Mouse (Mus musculus): ENCODE results near the gene Camk2d. TPM values are rescaled to one million over a fixed set of nuclear protein-coding genes. Genes with fewer than 3 reads are reported as not detected.

The Camk2d gene
- polyA plus RNA-seq, 1 experiment from 2014 or later: 16.5 TPM

DNA sequence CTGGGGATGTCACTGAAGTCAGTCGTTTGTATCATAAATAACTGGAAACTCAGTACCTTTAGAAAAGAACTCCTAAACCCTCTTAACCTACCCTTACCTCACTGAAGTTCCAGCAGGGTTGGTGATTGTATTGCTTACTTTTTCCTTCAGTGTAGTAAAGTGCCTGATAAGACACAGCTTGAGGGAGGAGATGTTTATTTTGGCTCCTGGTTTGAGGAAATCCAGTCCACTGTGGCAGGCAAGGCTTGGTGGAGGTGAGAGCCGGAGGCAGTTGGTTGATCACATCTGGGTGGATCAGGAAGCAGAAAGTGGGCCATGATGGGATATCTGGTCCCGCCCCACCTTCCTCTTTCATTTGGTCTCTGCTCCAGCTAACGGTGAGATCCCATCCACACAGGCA, 45.3 kb downstream of the Camk2d start:
- no peak for ATAC-seq (replicated peaks; ENCODE audit: insufficient number of reproducible peaks, low FRiP score, low TSS enrichment, low read depth)
- 88% methylated on average over 4 of the region's 4 CpGs for WGBS
- no peak overlapping the region for H3K27ac ChIP-seq (replicated peaks; ENCODE audit: low read depth, low read length)

DNA sequence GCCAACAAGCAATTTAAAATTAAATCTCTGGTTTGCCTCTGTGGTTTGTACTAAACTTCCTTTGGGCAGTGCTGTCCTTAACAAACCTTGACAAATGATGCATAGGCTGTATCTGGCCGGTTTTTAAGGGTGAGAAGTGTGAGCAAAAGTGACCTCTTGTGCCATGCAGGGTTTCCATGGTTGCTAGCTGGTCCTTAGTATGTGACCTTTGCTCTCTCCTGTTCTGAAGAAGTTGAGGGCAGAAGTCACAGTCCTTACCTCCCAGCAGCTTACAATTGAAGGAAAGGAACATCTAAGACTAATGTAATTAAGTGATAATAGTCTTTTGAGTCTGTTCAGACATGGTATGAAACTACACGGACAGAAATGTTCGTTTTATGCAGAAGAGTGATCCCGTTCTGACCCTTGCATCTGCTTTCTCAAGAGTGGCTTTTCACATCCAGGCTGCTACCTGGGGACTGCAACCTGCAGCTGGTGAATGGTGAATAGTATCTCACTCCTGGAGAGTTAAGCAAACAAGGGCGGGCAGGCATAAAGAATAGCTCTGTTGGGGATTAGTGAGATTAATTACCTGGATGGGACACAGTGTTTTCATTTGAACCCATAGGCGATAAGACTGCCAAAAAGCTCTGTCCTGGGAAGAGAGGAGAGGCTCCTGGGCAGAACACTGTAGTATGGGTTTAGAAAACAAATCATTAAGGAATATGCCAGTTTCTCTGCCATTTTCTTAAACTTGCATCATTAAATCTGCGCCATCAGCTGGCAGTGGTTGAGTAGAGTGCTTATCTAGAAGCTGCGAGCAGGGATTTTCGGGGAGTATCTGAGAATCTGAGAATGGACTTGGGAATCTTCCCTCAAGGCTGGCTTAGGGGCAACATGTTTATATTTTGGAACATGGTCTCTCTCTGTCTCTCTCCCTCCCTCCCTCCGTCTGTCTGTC, 47.2 kb downstream of the Camk2d start:
- Histone ChIP-seq H3K4me2 (ENCODE audit: low read depth, low read length) (no peak overlapping the region), H3K27ac (replicated peaks; ENCODE audit: low read depth, low read length) (no peak overlapping the region)
- 8% methylated on average over 10 of the region's 10 CpGs for WGBS

More for the DNA sequence above, 45.3 kb downstream of the Camk2d start:
- no peak for DNase-seq (ENCODE audit: low spot score)
- Histone ChIP-seq H3K9ac (replicated peaks; ENCODE audit: low read length) (no peak overlapping the region), H3K4me2 (ENCODE audit: low read depth, low read length) (no peak overlapping the region), H3K4me3 (ENCODE audit: low read depth, low read length) (no peak overlapping the region), H3K9me3 (replicated peaks; ENCODE audit: control insufficient read depth, low read length) (no peaks in the 10 kb centered on the region), H3K4me1 (ENCODE audit: control insufficient read depth, insufficient read depth, low read length) (no peaks in the 10 kb centered on the region; the same call in 1 of the 2 replicates), H3K36me3 (replicated peaks; ENCODE audit: control insufficient read depth, insufficient read depth, low read depth, low read length) (no peaks in the 10 kb centered on the region), H3K27me3 (ENCODE audit: control insufficient read depth, insufficient read depth, low read length) (no peaks in the 10 kb centered on the region)

DNA sequence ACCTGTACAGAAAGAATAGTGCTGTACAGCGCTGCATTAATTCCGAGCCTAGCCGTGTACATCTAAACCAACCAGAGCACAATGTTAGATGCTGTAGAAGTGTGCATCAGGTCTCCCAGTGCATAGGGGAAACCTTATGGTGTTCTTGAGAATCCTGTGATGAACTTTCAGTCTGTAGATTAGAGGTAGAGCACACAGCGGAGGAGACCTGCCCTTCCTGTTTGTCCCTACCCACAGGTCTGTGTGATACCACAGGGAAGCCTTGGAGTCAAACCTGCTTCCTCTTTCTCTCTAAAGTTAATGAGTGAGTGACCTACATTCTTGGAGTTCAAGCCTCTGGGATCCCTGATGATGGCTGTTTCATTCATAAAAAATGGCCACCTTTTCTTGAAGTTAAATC, 54.2 kb downstream of the Camk2d start:
- Histone ChIP-seq H3K9ac (replicated peaks; ENCODE audit: low read length) (no peak overlapping the region), H3K27ac (replicated peaks; ENCODE audit: low read depth, low read length) (no peak overlapping the region), H3K4me2 (ENCODE audit: low read depth, low read length) (no peak overlapping the region), H3K4me3 (ENCODE audit: low read depth, low read length) (no peak overlapping the region), H3K36me3 (replicated peaks; ENCODE audit: control insufficient read depth, insufficient read depth, low read depth, low read length) (no peaks in the 10 kb centered on the region), H3K4me1 (ENCODE audit: control insufficient read depth, insufficient read depth, low read length) (no peaks in the 10 kb centered on the region), H3K9me3 (replicated peaks; ENCODE audit: control insufficient read depth, low read length) (no peaks in the 10 kb centered on the region), H3K27me3 (ENCODE audit: control insufficient read depth, insufficient read depth, low read length) (no peaks in the 10 kb centered on the region)
- 95% methylated on average over 4 of the region's 4 CpGs for WGBS
- ATAC-seq (replicated peaks; ENCODE audit: insufficient number of reproducible peaks, low FRiP score, low TSS enrichment, low read depth): no peak
- DNase-seq (ENCODE audit: low spot score): no peak

More for the DNA sequence above, 47.2 kb downstream of the Camk2d start:
- ATAC-seq (replicated peaks; ENCODE audit: insufficient number of reproducible peaks, low FRiP score, low TSS enrichment, low read depth): no peak
- Histone ChIP-seq H3K27me3 (ENCODE audit: control insufficient read depth, insufficient read depth, low read length) (no peaks in the 10 kb centered on the region), H3K4me1 (ENCODE audit: control insufficient read depth, insufficient read depth, low read length) (no peaks in the 10 kb centered on the region; the same call in 1 of the 2 replicates), H3K9me3 (replicated peaks; ENCODE audit: control insufficient read depth, low read length) (no peaks in the 10 kb centered on the region), H3K9ac (replicated peaks; ENCODE audit: low read length) (no peak overlapping the region), H3K4me3 (ENCODE audit: low read depth, low read length) (no peak overlapping the region), H3K36me3 (replicated peaks; ENCODE audit: control insufficient read depth, insufficient read depth, low read depth, low read length) (no peaks in the 10 kb centered on the region)
- DNase-seq (ENCODE audit: low spot score): no peak

DNA sequence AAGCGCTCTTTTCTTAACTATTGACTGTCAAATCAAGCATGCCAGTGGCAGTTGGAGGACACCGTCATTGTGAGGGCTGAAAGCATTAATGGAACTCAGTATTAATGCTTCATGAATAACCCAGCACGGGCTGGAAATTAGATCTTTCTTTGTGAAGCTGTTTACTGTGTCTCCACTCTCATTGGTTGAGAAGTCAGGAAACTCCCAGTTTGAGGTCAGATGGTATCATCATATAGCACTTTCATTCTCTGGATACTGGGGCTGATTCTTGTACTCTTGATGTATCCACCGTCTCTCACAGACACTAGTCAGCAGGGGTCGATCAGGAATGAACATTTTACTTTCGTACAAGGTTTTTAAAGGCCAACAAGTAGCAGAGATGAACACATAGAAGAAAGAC, 54.6 kb downstream of the Camk2d start:
- 88% methylated on average over 6 of the region's 6 CpGs for WGBS
- H3K9me3 ChIP-seq (replicated peaks; ENCODE audit: control insufficient read depth, low read length): no peaks in the 10 kb centered on the region
- H3K4me2 ChIP-seq (ENCODE audit: low read depth, low read length): no peak overlapping the region
- no peak overlapping the region for H3K4me3 ChIP-seq (ENCODE audit: low read depth, low read length)
- DNase-seq (ENCODE audit: low spot score) (no peak), ATAC-seq (replicated peaks; ENCODE audit: insufficient number of reproducible peaks, low FRiP score, low TSS enrichment, low read depth) (no peak)
- H3K27me3 ChIP-seq (ENCODE audit: control insufficient read depth, insufficient read depth, low read length): no peaks in the 10 kb centered on the region
- H3K9ac ChIP-seq (replicated peaks; ENCODE audit: low read length): no peak overlapping the region
- no peaks in the 10 kb centered on the region for H3K4me1 ChIP-seq (ENCODE audit: control insufficient read depth, insufficient read depth, low read length)
- no peaks in the 10 kb centered on the region for H3K36me3 ChIP-seq (replicated peaks; ENCODE audit: control insufficient read depth, insufficient read depth, low read depth, low read length)
- no peak overlapping the region for H3K27ac ChIP-seq (replicated peaks; ENCODE audit: low read depth, low read length)

DNA sequence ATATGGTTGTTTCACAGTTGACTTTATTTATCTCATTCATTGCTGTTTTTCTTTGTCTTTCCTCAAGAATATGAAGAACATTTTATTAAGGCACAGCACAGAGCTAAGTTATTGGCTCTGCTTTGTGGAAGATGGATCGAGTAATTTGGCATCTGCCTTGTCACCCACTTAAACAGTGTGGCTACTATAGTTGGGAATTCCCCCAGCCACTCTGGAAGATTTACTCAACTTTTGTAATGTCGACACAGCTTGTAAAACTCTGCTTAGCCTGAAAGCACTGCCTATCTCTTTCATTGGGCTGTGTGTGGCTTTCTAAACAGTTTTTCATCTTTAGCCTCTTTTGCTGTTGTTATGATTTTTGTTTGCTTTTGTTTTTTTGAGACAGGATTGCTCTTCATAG, 56.3 kb downstream of the Camk2d start:
- ATAC-seq (replicated peaks; ENCODE audit: insufficient number of reproducible peaks, low FRiP score, low TSS enrichment, low read depth): no peak
- 78% methylated on average over 2 of the region's 2 CpGs for WGBS

DNA sequence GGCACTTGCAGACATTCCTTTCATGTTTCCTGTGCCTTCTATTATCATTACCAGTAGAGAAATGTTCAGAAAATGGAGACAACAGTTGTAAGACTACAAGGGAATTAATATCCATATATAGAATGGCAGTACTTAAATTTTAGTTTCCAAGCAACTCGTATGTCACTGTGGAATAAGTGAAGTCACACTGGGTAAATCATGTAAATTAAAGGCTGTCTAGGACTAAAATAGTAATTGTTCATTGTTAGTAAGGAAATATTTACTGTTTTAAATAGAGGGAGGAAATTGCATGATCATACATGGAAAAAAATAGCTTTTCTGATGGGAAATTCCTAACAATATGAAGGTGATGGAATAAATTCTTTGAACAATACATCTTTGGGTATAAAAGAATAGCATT, 57.0 kb downstream of the Camk2d start:
- H3K27ac ChIP-seq (replicated peaks; ENCODE audit: low read depth, low read length): no peak overlapping the region
- no peaks in the 10 kb centered on the region for H3K36me3 ChIP-seq (replicated peaks; ENCODE audit: control insufficient read depth, insufficient read depth, low read depth, low read length)
- DNase-seq (ENCODE audit: low spot score): no peak
- H3K27me3 ChIP-seq (ENCODE audit: control insufficient read depth, insufficient read depth, low read length): no peaks in the 10 kb centered on the region
- H3K9me3 ChIP-seq (replicated peaks; ENCODE audit: control insufficient read depth, low read length): no peaks in the 10 kb centered on the region
- no peak overlapping the region for H3K4me3 ChIP-seq (ENCODE audit: low read depth, low read length)
- WGBS: 90% methylated on average over 1 of the region's 1 CpGs
- no peak overlapping the region for H3K4me2 ChIP-seq (ENCODE audit: low read depth, low read length)
- no peak for ATAC-seq (replicated peaks; ENCODE audit: insufficient number of reproducible peaks, low FRiP score, low TSS enrichment, low read depth)
- no peak overlapping the region for H3K9ac ChIP-seq (replicated peaks; ENCODE audit: low read length)
- no peaks in the 10 kb centered on the region for H3K4me1 ChIP-seq (ENCODE audit: control insufficient read depth, insufficient read depth, low read length)

More for the DNA sequence above, 56.3 kb downstream of the Camk2d start:
- Histone ChIP-seq H3K4me3 (ENCODE audit: low read depth, low read length) (no peak overlapping the region), H3K9ac (replicated peaks; ENCODE audit: low read length) (no peak overlapping the region), H3K4me2 (ENCODE audit: low read depth, low read length) (no peak overlapping the region), H3K4me1 (ENCODE audit: control insufficient read depth, insufficient read depth, low read length) (no peaks in the 10 kb centered on the region), H3K27me3 (ENCODE audit: control insufficient read depth, insufficient read depth, low read length) (no peaks in the 10 kb centered on the region), H3K27ac (replicated peaks; ENCODE audit: low read depth, low read length) (no peak overlapping the region), H3K36me3 (replicated peaks; ENCODE audit: control insufficient read depth, insufficient read depth, low read depth, low read length) (no peaks in the 10 kb centered on the region), H3K9me3 (replicated peaks; ENCODE audit: control insufficient read depth, low read length) (no peaks in the 10 kb centered on the region)
- DNase-seq (ENCODE audit: low spot score): no peak

DNA sequence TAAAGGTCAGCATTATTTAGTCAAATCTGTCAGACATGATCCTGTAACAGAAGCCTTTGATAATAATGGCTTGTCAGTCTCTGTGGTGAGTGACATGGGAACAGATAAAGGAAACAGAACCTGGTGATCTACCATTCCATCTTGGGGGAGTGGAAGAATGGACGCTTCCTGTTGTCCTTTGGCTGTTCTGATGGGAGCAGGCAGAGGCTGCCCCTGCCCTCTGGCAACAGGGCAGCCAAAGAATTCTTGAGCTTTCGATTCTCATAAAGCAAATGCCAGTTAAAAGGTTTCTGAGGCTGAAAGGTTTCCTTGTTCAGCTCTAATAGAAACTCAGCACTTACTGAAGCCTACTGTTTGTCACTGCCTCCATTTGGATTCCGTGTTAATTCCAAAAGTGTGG, 60.1 kb downstream of the Camk2d start:
- Histone ChIP-seq H3K9me3 (replicated peaks; ENCODE audit: control insufficient read depth, low read length) (no peaks in the 10 kb centered on the region), H3K27me3 (ENCODE audit: control insufficient read depth, insufficient read depth, low read length) (no peaks in the 10 kb centered on the region), H3K4me3 (ENCODE audit: low read depth, low read length) (no peak overlapping the region), H3K9ac (replicated peaks; ENCODE audit: low read length) (no peak overlapping the region), H3K4me1 (ENCODE audit: control insufficient read depth, insufficient read depth, low read length) (no peaks in the 10 kb centered on the region), H3K36me3 (replicated peaks; ENCODE audit: control insufficient read depth, insufficient read depth, low read depth, low read length) (no peaks in the 10 kb centered on the region), H3K4me2 (ENCODE audit: low read depth, low read length) (no peak overlapping the region), H3K27ac (replicated peaks; ENCODE audit: low read depth, low read length) (no peak overlapping the region)
- ATAC-seq (replicated peaks; ENCODE audit: insufficient number of reproducible peaks, low FRiP score, low TSS enrichment, low read depth) (no peak; the same call in 1 of the 2 replicates), DNase-seq (ENCODE audit: low spot score) (no peak)
- WGBS: 27% methylated on average over 3 of the region's 3 CpGs

DNA sequence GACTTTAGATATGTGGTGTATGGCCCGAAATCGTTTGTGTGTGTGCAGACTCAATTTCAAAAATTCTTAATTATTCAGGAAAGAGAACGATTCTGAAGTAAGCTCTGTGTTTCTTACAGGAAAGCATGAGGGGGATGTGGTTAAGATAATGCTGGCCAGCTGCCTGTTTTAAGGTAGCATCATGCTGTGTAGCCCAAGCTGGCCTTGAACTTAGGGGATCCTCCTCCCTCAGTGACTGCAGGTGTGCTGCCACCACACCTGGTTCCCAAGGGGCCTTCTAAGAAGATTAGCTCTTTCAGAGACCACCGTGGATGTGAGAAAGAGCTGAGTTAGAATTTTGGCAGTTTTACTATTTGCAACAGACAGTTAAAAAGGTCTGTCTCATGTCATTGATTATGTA, 61.8 kb downstream of the Camk2d start:
- Histone ChIP-seq H3K27me3 (ENCODE audit: control insufficient read depth, insufficient read depth, low read length) (no peaks in the 10 kb centered on the region), H3K4me1 (ENCODE audit: control insufficient read depth, insufficient read depth, low read length) (no peaks in the 10 kb centered on the region), H3K9ac (replicated peaks; ENCODE audit: low read length) (no peak overlapping the region), H3K4me2 (ENCODE audit: low read depth, low read length) (no peak overlapping the region), H3K9me3 (replicated peaks; ENCODE audit: control insufficient read depth, low read length) (no peaks in the 10 kb centered on the region), H3K4me3 (ENCODE audit: low read depth, low read length) (no peak overlapping the region), H3K27ac (replicated peaks; ENCODE audit: low read depth, low read length) (no peak overlapping the region), H3K36me3 (replicated peaks; ENCODE audit: control insufficient read depth, insufficient read depth, low read depth, low read length) (no peaks in the 10 kb centered on the region)
- DNase-seq (ENCODE audit: low spot score): no peak
- ATAC-seq (replicated peaks; ENCODE audit: insufficient number of reproducible peaks, low FRiP score, low TSS enrichment, low read depth): no peak
- WGBS: 64% methylated on average over 4 of the region's 4 CpGs

Data from embryonic facial prominence, embryonic 11.5 days (tissue).